30 mouse cellular contexts compared by ENCODE assay signal in the genomic region with DNA sequence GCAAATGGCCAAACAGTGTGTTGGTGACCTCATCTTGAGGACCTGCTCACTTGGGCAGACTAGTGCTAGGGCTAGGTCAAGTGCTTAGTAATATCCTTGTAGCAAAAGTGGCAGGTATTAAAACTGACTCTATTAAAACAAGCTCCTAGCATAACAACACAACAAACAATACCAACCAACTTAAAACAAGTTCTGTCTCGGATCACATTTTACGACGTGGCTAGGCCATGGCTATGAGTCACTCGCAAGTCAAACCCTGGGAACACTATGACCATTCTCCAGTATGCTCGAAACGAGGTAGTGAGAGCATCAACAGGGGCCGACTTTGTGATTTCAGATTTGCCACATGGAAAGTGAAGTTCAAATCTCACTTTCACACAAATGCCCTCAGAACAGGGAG. TPM values are rescaled to one million over a fixed set of nuclear protein-coding genes. Genes with fewer than 3 reads are reported as not detected.
DNase-seq lines count a peak whose midpoint lies in the region; ATAC-seq and TF ChIP-seq lines count a peak whose summit lies in the region.
"Had no signal": no experiment of that assay in that cellular context is flagged by ENCODE, and none has a peak within 500 bp of the region (broad histone marks: within the 10 kb centered on the region; RNA-seq: fewer than 3 reads in every experiment).

No protein-coding gene starts in this region.

- TF ChIP-seq RAD21 in MEL (IDR thresholded peaks at IDR 0.05; ENCODE audit: low read depth, low read length), result no peak

- H3K4me1 ChIP-seq in hindbrain, embryonic 10.5 days (replicated peaks), result peaks cover 34% of the 10 kb centered on the region
- H3K4me1 ChIP-seq in hindbrain, embryonic 12.5 days, result peaks cover 19% of the 10 kb centered on the region
- H3K4me1 ChIP-seq in midbrain, embryonic 10.5 days, result peaks cover 35% of the 10 kb centered on the region
- 0 out of 2 replicates have a peak, but pooled peaks cover 3% of the 10 kb centered on the region for H3K4me1 ChIP-seq in midbrain, embryonic 14.5 days (ENCODE audit: control insufficient read depth, insufficient read depth, low read length)
- H3K4me1 ChIP-seq in MEL (ENCODE audit: control insufficient read depth in 1 of 2, insufficient read depth in 2 of 2, low read length in 2 of 2), result peaks cover 14 to 29% of the 10 kb centered on the region in 2 experiments
- peaks cover 51% of the 10 kb centered on the region for H3K4me1 ChIP-seq in liver, embryonic 15.5 days (replicated peaks)

- H3K9me3 ChIP-seq in hindbrain, embryonic 10.5 days, result no peaks in the 10 kb centered on the region
- H3K9me3 ChIP-seq in hindbrain, embryonic 12.5 days (replicated peaks), result no peaks in the 10 kb centered on the region
- no peaks in the 10 kb centered on the region for H3K9me3 ChIP-seq in midbrain, embryonic 10.5 days (replicated peaks)
- no peaks in the 10 kb centered on the region for H3K9me3 ChIP-seq in midbrain, embryonic 14.5 days (ENCODE audit: control insufficient read depth, low read length)
- no peaks in the 10 kb centered on the region for H3K9me3 ChIP-seq in MEL (replicated peaks; ENCODE audit: insufficient read depth, low read length)
- H3K9me3 ChIP-seq in liver, embryonic 15.5 days (replicated peaks), result no peaks in the 10 kb centered on the region
- H3K9me3 ChIP-seq: forebrain, embryonic 15.5 days; heart, embryonic 13.5 days; intestine, embryonic 15.5 days; limb, embryonic 13.5 days; neural tube, embryonic 13.5 days had no signal

- H3K9ac ChIP-seq in hindbrain, embryonic 12.5 days, result no peak overlapping the region
- no peak overlapping the region for H3K9ac ChIP-seq in midbrain, embryonic 14.5 days (replicated peaks; ENCODE audit: low read length)
- peak overlapping the region; percentile 72 for H3K9ac ChIP-seq in MEL (ENCODE audit: control insufficient read depth, low read depth, low read length, poor library complexity, severe bottlenecking)
- no peak overlapping the region for H3K9ac ChIP-seq in liver, embryonic 15.5 days
- H3K9ac ChIP-seq: forebrain, embryonic 15.5 days; heart, embryonic 13.5 days; intestine, embryonic 15.5 days; limb, embryonic 13.5 days; neural tube, embryonic 13.5 days had no signal

- no peak for TF ChIP-seq EP300 in MEL (IDR thresholded peaks at IDR 0.05; ENCODE audit: low read depth in 1 of 2, low read length in 2 of 2)

- H3K4me2 ChIP-seq in hindbrain, embryonic 12.5 days (replicated peaks), result no peak overlapping the region
- H3K4me2 ChIP-seq in midbrain, embryonic 14.5 days (ENCODE audit: low read length), result no peak overlapping the region
- no peak overlapping the region; the same call in 1 of the 2 replicates for H3K4me2 ChIP-seq in liver, embryonic 15.5 days
- H3K4me2 ChIP-seq: forebrain, embryonic 15.5 days; heart, embryonic 13.5 days; intestine, embryonic 15.5 days; limb, embryonic 13.5 days; neural tube, embryonic 13.5 days had no signal

- TF ChIP-seq POLR2A in MEL (IDR thresholded peaks at IDR 0.05; ENCODE audit: control insufficient read depth in 1 of 2, insufficient read depth in 1 of 2, low read depth in 1 of 2, low read length in 2 of 2, poor library complexity in 1 of 2), result no peak

- 92% methylated on average over 7 of the region's 7 CpGs for WGBS in hindbrain, embryonic 10.5 days
- WGBS in hindbrain, embryonic 12.5 days, result 90% methylated on average over 7 of the region's 7 CpGs
- WGBS in midbrain, embryonic 10.5 days, result 92% methylated on average over 7 of the region's 7 CpGs
- WGBS in midbrain, embryonic 14.5 days, result 95% methylated on average over 7 of the region's 7 CpGs
- WGBS in liver, embryonic 15.5 days (ENCODE audit: insufficient replicate concordance), result 85% methylated on average over 7 of the region's 7 CpGs

- intact Hi-C loops in left cerebral cortex, postnatal 36 days (cut with DNase I), result loop anchor here (10.0 kb wide), 1 partner anchor 289 kb away; a partner anchor contains a TSS

- H3K36me3 ChIP-seq in hindbrain, embryonic 10.5 days, result peaks cover 45% of the 10 kb centered on the region
- H3K36me3 ChIP-seq in hindbrain, embryonic 12.5 days, result peaks cover 31% of the 10 kb centered on the region
- peaks cover 41% of the 10 kb centered on the region for H3K36me3 ChIP-seq in midbrain, embryonic 10.5 days
- peaks cover 34% of the 10 kb centered on the region for H3K36me3 ChIP-seq in midbrain, embryonic 14.5 days (ENCODE audit: control insufficient read depth, insufficient read depth, low read length)
- H3K36me3 ChIP-seq in MEL (ENCODE audit: control insufficient read depth in 1 of 2, insufficient read depth in 2 of 2, low read length in 2 of 2), result peaks cover 0 to 26% of the 10 kb centered on the region in 2 experiments; a peak in 2 of 4 replicates
- H3K36me3 ChIP-seq in liver, embryonic 15.5 days (replicated peaks), result peaks cover 41% of the 10 kb centered on the region
- H3K36me3 ChIP-seq: G1E had no signal

- no peaks in the 10 kb centered on the region for H3K27me3 ChIP-seq in hindbrain, embryonic 10.5 days (ENCODE audit: insufficient read depth, poor library complexity, severe bottlenecking)
- H3K27me3 ChIP-seq in hindbrain, embryonic 12.5 days, result no peaks in the 10 kb centered on the region
- no peaks in the 10 kb centered on the region for H3K27me3 ChIP-seq in midbrain, embryonic 10.5 days (ENCODE audit: low read depth, poor library complexity, severe bottlenecking)
- no peaks in the 10 kb centered on the region for H3K27me3 ChIP-seq in midbrain, embryonic 14.5 days (ENCODE audit: control insufficient read depth, insufficient read depth, low read length)
- H3K27me3 ChIP-seq in MEL (ENCODE audit: control insufficient read depth in 1 of 2, insufficient read depth in 2 of 2, low read length in 2 of 2), result no peaks in the 10 kb centered on the region
- no peaks in the 10 kb centered on the region for H3K27me3 ChIP-seq in liver, embryonic 15.5 days
- H3K27me3 ChIP-seq: forebrain, embryonic 15.5 days; heart, embryonic 13.5 days; intestine, embryonic 15.5 days; limb, embryonic 13.5 days; megakaryocyte, embryonic 14.5 days; neural tube, embryonic 13.5 days had no signal

- no peak for DNase-seq in hindbrain, embryonic 10.5 days (ENCODE audit: low spot score)
- DNase-seq in midbrain, embryonic 10.5 days (ENCODE audit: low spot score), result no peak
- no peak for DNase-seq in midbrain, embryonic 14.5 days
- DNase-seq in MEL (ENCODE audit: low read depth, low spot score), result peak; percentile 44
- DNase-seq in left cerebral cortex, postnatal 36 days (ENCODE audit: low spot score in 2 of 2), result no peak
- DNase-seq in spleen, postnatal 10 days (ENCODE audit: low spot score in 2 of 2), result no peak
- DNase-seq: adrenal gland, postnatal 25 days; cerebellum, adult 18-20 months; cerebellum, postnatal 10 days; heart, adult 2 months; heart, postnatal 14 days; kidney, adult 8-10 months; kidney, postnatal 14 days; lung, adult 18-20 months; right cerebral cortex, postnatal 4 days; thymus, adult 2 months; thymus, postnatal 4 days had no signal

- no peaks in the 10 kb centered on the region for H3K79me2 ChIP-seq in MEL (ENCODE audit: control insufficient read depth, insufficient read depth, low read length, poor library complexity)

- 0 out of 2 replicates have a peak overlapping the region, but pooled peaks have one; percentile 16 for H3K27ac ChIP-seq in hindbrain, embryonic 10.5 days
- H3K27ac ChIP-seq in hindbrain, embryonic 12.5 days, result no peak overlapping the region
- H3K27ac ChIP-seq in midbrain, embryonic 10.5 days (replicated peaks), result 0 out of 2 replicates have a peak overlapping the region, but pooled peaks have one; percentile 50
- no peak overlapping the region for H3K27ac ChIP-seq in midbrain, embryonic 14.5 days (replicated peaks; ENCODE audit: low read depth, low read length)
- peak overlapping the region; percentile 95 for H3K27ac ChIP-seq in MEL (ENCODE audit: control insufficient read depth, low read depth, low read length)
- peak overlapping the region; percentile 94; the same call in 1 of the 2 replicates for H3K27ac ChIP-seq in liver, embryonic 15.5 days (replicated peaks)
- H3K27ac ChIP-seq: forebrain, embryonic 15.5 days; heart, adult 2 months; heart, embryonic 13.5 days; hindbrain, postnatal 0 days; intestine, embryonic 15.5 days; limb, embryonic 13.5 days; neural tube, embryonic 13.5 days had no signal

- no peak overlapping the region for H3K4me3 ChIP-seq in hindbrain, embryonic 10.5 days
- H3K4me3 ChIP-seq in hindbrain, embryonic 12.5 days, result no peak overlapping the region
- H3K4me3 ChIP-seq in midbrain, embryonic 10.5 days, result no peak overlapping the region
- no peak overlapping the region for H3K4me3 ChIP-seq in midbrain, embryonic 14.5 days (replicated peaks; ENCODE audit: low read depth, low read length)
- H3K4me3 ChIP-seq in MEL (ENCODE audit: control insufficient read depth in 1 of 2, insufficient read depth in 1 of 2, low read depth in 2 of 2, low read length in 2 of 2), result peak overlapping the region in 1 of 2 experiments; percentile 27; a peak in 1 of 4 replicates
- H3K4me3 ChIP-seq in liver, embryonic 15.5 days (replicated peaks), result no peak overlapping the region
- H3K4me3 ChIP-seq: forebrain, embryonic 15.5 days; heart, adult 2 months; heart, embryonic 13.5 days; intestine, embryonic 15.5 days; left cerebral cortex, adult 2 months; limb, embryonic 13.5 days; megakaryocyte, embryonic 14.5 days; neural tube, embryonic 13.5 days had no signal

- no peak for ATAC-seq in hindbrain, embryonic 12.5 days (ENCODE audit: low FRiP score)
- ATAC-seq in midbrain, embryonic 14.5 days (ENCODE audit: low FRiP score, low TSS enrichment), result no peak
- no peak for ATAC-seq in liver, embryonic 15.5 days (ENCODE audit: insufficient read depth)
- ATAC-seq: forebrain, embryonic 15.5 days; hindbrain, postnatal 0 days; lung, postnatal 0 days; midbrain, embryonic 16.5 days had no signal

- no peak for TF ChIP-seq CTCF in MEL (IDR thresholded peaks at IDR 0.05 in 2 of 3, conservative IDR thresholded peaks at IDR 0.05 in 1 of 3; ENCODE audit: control insufficient read depth in 1 of 3, insufficient read depth in 1 of 3, low read depth in 2 of 3, low read length in 3 of 3, poor library complexity in 1 of 3, severe bottlenecking in 1 of 3)

TF ChIP-seq in MEL, 35 proteins besides CTCF, POLR2A, EP300 and RAD21 (continues in another document):
- TF ChIP-seq USF2 (IDR thresholded peaks at IDR 0.05; ENCODE audit: borderline replicate concordance in 1 of 2, insufficient read depth in 1 of 2, low read depth in 1 of 2, low read length in 2 of 2), result no peak
- no peak for TF ChIP-seq TBP (IDR thresholded peaks at IDR 0.05; ENCODE audit: low read depth, low read length)

RNA-seq across cellular contexts. Expression of a gene that starts 33.3 kb away (rescaled TPM):
- 22.4 and 23.6 TPM in 2 replicates for polyA plus RNA-seq in hindbrain, embryonic 10.5 days (2016; fragmentation: Nextera tagmentation; extraction: Ambion mirVana)
- polyA plus RNA-seq in hindbrain, embryonic 12.5 days (2016; fragmentation: Nextera tagmentation; extraction: Ambion mirVana), result 30.8 and 34.4 TPM in 2 replicates
- polyA plus RNA-seq in midbrain, embryonic 10.5 days (2016; fragmentation: Nextera tagmentation; extraction: Ambion mirVana), result 24.2 and 29.5 TPM in 2 replicates
- 30.9 and 42.8 TPM in 2 replicates for polyA plus RNA-seq in midbrain, embryonic 14.5 days (2014; fragmentation: Nextera tagmentation; extraction: Ambion mirVana)
- 13.6 and 14.8 TPM in 2 replicates for total RNA-seq in MEL (2012; rRNA removed)
- 10 to 100 TPM in 1 of 2 experiments, not detected in 1; 12.8 TPM for polyA plus RNA-seq in MEL (2012; ENCODE audit: insufficient read depth in 1 of 2, insufficient read length in 2 of 2, low read depth in 1 of 2, low replicate concordance in 2 of 2, missing spikeins in 1 of 2)
- 8.1 and 9.0 TPM in 2 replicates for polyA plus RNA-seq in liver, embryonic 15.5 days (2015; fragmentation: Nextera tagmentation; extraction: Ambion mirVana)
- total RNA-seq in left cerebral cortex, postnatal 36 days (2021), result 10 to 100 TPM; 69.5 to 72.8 TPM
- polyA plus RNA-seq: G1E had no signal

Comparison
In these comparisons a context has a peak if more than half of its experiments do, and no peak if none do; other contexts are left out.
1. H3K27ac ChIP-seq: peak in hindbrain, embryonic 10.5 days (single experiment), midbrain, embryonic 10.5 days (single experiment), MEL (single experiment) and liver, embryonic 15.5 days (single experiment); none in hindbrain, embryonic 12.5 days (single experiment) and midbrain, embryonic 14.5 days (single experiment).